Mouse (Mus musculus): Measurements from ENCODE around the gene Armh3.
"Not testable (repeated sequence)": the region's sequence is repeated elsewhere in the genome, so short reads cannot be mapped to it uniquely, and the experiment has no call there.

Gene Armh3

DNA sequence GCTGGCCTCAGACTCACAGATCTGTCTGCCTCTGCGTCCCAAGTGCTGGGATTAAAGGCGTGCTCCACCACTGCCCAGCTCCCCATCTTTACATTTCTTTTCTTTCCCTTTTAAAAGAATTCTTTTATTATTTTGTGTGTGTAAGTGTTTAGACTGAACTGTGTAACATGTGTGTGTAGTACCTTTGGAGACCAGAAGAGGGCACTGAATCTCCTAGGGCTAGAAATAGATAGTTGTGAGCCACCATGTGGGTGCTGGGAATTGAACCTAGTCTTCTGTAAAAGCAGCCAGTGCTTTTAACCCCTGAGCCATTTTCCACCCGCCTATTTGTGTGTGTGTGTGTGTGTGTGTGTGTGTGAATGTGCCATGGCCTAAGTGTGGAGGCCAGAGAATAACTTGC lies 170.6 kb downstream of the Armh3 start:
- in situ Hi-C loops (cut with MboI; ENCODE audit: low sequenced_read_pairs): no loop called here

DNA sequence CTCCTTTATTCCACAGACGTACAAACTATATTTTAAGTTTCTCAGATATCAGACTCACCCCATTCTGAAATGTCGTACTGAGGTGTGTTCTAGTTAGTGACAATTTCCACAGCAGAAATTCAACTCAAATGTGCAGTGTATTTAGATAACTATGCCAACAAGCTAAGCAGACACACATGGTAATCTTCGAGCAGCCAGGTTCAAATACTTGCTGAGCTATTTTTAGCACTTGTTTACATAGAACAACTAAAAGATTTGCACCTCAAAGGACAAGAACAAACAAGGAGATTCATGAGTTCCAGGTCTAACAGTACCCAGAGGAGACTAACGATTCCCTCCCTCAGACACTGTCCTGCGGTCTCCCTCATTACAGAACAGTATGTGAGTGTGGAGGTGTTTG lies 171.2 kb downstream of the Armh3 start:
- in situ Hi-C loops (cut with MboI; ENCODE audit: low sequenced_read_pairs): no loop called here

DNA sequence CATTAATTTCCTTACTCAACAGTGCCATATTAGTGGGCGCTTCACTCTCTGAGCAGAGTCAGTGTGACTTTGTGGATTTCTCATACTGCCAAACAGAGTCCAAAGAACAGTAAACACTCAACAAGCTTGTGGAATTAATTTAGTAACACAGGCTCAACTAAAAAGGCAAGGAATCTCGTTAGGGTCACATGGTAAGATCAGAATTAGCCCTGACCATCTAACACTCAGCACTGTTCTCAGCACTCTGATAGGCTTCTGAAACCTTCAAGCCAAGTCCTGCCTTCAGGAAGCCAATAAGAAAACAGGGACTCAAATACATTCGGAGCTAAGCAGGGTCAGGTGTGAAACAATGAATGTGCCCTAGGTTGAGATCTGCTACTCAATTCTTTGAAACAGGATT lies 172.1 kb downstream of the Armh3 start:
- in situ Hi-C loops (cut with MboI; ENCODE audit: low sequenced_read_pairs): no loop called here

DNA sequence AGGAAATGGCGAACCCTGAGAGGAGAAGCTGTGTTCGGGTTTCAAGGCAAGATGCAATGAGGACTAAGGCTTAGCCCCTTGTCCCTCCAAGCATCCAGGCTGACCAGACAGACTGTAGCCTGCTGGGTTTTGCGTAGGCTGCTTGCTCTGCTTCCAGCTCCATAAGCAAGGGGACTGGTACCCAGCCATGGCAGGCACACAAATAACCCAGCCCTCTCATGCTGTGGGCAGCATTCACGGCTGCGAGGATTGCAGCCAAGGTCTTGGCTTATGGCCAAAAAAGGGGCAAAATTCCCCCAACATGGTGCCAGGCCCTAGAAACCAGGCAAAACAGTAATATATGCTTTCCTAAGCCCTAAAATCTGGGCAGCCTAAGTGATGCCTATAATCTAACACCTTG lies 176.5 kb downstream of the Armh3 start:
- in situ Hi-C loops (cut with MboI; ENCODE audit: low sequenced_read_pairs): no loop called here

DNA sequence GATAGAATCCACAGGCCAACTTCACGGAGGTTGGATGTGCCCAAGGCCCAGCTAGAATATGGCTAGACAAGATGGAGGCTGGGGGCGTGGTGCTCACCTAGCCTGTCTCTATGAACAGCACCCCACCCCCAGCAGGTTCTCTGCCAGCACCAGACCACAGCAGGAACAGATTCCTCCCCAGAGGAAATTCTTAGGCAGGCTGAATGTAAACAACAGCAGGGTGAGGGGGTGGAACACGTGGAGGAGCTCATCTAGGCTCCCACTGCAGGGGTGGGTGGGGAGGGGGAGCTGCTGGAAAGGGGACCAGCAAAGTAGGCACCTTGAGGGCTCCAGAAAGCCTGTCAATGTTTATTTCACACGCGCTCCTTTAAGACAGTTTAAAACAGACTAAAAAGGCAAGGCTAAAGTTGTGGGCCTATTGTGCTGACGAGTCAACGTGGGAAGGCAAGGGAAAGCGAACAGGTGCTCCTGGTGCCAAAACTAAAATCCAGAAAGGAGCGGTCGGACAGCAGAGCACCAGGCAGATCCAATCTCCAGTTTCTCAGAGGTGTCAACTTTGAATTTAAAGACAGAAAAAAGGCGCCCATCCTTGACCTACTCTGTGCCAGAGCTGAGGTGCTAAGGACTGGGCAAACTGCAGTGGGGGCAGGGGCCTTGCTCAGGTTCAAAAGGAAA lies 180.3 kb downstream of the Armh3 start:
- in situ Hi-C loops (cut with MboI; ENCODE audit: low sequenced_read_pairs): loop anchor here (10.0 kb wide), 2 partner anchors 137 to 197 kb away; no protein-coding TSS in a partner anchor

DNA sequence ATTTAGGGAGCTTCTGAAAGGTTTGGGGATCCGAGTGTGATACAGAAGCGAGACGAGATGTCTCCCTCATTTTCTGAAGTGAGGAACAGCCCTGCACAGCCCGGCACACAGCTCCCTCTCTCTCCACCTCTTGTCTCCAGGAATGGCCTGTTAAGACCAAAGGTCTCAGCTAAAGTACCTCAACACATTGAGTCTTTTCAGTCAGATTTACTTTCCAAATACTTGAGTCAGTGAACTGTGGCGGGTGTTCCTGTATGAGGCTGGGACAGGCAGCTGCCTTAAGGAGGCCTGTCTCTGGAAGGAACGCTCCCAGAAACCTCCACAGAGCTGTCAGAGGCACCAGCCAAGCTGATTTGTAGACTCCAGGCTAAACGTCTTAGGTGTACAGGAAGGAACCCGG lies 181.6 kb downstream of the Armh3 start:
- in situ Hi-C loops (cut with MboI; ENCODE audit: low sequenced_read_pairs): loop anchor here (10.0 kb wide), 2 partner anchors 138 to 198 kb away; no protein-coding TSS in a partner anchor

DNA sequence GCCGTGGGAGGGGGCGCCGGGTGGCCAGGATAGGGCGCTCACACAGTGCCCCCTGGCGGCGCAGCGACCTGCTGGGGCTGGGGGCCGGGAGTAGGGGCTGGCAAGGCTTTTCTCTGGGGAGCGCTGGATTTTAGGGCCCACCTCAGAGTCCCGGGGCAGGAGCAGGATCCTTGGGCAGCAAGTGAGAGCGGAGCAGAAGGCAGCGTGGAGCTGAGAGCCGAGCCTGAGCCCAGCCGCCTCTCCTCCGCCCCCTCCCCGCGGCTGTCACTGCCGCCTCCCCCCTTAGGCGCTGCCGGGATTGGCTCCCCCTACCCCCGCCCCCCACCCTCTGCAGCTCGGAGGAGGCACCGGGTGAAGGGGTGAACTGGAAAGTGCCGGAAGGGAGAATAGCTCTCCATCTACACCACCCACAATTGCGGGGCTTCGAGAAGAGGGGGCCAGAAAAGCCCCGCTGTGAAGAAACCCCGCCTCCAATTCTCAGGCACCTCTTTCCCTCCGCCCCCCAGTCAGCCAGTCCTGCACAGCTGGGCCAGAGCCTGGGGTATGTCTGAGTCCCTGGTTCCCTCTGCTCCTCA lies 182.4 kb downstream of the Armh3 start, which contains the start of gene Kcnip2:
Gene Kcnip2, minus strand, starts transcription at position 231 of the 575 bp plus-strand sequence.
- in situ Hi-C loops (cut with MboI; ENCODE audit: low sequenced_read_pairs): loop anchor here (10.0 kb wide), 2 partner anchors 139 to 199 kb away; no protein-coding TSS in a partner anchor

DNA sequence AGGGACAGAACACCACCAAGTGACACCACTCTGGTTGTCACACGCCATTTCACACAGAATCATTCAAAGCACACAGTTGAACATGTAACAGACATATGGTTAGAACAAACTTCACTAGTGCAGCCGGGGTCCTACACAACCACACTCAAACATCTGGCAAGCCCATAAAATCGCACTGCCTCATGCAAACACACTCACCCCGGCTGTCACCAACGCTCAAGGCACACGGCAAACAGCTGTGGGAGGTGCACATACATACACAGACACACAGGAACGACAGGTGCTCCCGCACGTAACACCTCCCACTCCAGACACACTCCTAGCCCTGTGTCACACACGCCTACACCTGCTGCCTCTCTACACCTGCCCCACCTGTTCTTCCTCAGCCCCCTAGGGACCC lies 183.1 kb downstream of the Armh3 start:
- in situ Hi-C loops (cut with MboI; ENCODE audit: low sequenced_read_pairs): loop anchor here (10.0 kb wide), 2 partner anchors 140 to 200 kb away; no protein-coding TSS in a partner anchor

DNA sequence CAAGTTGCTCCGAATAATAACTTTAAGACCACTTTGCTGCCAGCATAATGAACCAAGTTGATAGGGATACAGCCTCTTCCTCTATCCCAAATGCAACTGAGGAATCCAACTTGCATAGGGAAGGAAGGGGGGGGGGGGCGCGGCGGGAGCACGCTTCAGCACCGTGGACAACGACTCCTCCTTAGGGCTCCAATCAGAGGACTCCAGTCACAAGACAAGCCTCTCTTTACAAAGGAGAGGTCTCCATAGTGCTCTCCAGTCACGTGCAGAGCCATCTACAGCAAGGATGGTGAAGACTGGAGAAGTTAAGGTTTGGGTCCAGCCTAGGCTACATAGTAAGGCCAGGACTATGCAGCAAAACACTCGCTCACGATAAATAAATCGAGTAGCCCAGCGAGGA lies 184.5 kb downstream of the Armh3 start:
- in situ Hi-C loops (cut with MboI; ENCODE audit: low sequenced_read_pairs): loop anchor here (10.0 kb wide), 2 partner anchors 141 to 201 kb away; no protein-coding TSS in a partner anchor

DNA sequence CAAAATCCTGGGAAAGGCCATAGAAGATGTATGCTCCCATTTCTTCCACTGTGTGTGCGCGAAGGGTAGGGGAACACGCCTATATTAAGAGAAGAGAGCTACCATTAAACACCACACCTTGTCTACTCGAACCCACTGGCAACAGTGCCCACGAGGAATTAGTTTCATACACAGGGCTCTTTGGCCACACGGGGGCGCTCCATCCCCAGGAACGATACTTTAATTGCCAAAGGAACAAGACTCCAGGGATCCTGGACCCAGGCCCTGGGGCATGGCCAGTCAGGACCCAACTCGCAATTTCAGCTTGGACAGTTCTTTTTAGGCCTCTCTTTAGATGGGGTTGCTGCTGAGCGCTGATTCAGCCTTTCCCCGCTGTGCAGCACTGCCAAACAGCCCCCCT lies 185.0 kb downstream of the Armh3 start:
- in situ Hi-C loops (cut with MboI; ENCODE audit: low sequenced_read_pairs): loop anchor here (10.0 kb wide), 2 partner anchors 142 to 202 kb away; no protein-coding TSS in a partner anchor

DNA sequence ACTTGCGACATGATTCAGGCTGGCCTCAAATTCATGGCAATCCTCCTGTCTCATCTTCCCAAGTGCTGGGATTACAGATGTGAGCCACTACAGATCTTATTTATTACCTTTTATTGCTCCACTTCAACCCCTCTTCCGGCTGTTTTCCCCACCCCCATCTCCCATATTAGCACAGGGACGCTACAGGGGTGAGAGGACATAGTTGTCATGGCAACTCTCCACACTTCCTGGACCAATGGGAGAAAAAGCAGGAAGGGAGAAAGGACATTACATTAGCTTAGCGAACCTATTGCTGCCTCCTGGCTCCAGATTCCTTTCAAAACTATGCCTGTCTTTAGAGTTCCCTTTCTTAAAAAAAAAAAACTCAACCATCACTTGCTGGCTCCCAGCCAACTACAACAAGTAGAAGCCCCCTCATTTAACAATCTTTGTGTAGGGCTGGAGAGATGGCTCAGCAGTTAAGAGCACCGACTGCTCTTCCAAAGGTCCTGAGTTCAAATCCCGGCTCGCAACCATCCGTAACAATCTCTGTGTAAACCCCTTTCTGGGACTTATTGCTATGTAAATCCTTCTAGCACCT lies 185.5 kb downstream of the Armh3 start:
- in situ Hi-C loops (cut with MboI; ENCODE audit: low sequenced_read_pairs): loop anchor here (10.0 kb wide), 2 partner anchors 142 to 202 kb away; no protein-coding TSS in a partner anchor

DNA sequence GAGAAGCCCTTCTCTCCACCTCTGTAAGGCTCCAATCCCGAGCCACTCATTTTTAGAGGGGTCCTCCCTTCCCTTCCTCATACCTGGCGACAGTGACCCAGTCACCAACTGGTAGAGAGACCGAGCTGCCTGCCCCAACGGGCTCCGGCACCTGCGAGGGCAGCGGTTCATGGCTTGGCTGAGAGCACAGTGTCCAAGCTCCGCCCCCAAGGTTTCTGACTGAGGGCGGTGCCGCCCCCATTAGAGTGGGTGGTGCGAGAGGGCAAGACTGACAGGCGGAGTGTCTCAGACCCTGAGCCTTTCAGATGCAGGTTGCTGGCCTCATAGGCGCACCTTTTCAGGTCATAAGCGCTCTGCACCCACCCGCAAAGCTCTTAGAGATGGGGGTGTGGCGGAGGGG lies 186.2 kb downstream of the Armh3 start:
- in situ Hi-C loops (cut with MboI; ENCODE audit: low sequenced_read_pairs): loop anchor here (10.0 kb wide), 2 partner anchors 143 to 203 kb away; no protein-coding TSS in a partner anchor

DNA sequence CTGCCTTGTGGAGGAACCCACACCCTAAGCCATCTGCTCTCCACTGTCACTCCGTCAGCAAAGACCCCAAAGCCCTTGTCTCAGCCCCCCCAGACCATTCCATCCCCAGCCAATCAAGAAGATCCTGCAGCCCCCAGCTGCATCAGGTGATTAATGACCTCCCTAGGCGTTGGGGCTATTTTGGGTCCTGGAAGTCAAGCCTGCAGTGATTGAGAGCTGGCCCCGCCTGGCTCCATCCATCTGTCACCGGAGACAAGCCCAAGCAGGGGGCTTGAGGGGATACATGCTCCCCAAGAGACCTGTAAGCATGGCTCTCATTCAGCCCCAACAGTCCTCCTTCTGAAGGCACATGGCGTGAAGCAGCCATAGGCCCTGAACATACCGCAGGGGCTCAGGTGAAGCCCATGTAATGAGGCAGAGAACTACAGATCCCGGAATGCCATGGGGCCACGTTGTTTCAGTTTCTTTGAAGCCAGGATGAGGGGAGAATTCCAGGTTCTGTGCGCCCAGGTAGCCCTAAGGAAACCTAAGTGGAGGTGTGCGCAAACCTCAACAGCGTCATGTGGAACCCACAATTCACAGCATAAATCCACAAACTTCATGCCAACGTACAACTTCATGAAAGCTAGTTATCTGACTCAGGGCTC lies 187.1 kb downstream of the Armh3 start:
- in situ Hi-C loops (cut with MboI; ENCODE audit: low sequenced_read_pairs): loop anchor here (10.0 kb wide), 2 partner anchors 144 to 204 kb away; no protein-coding TSS in a partner anchor

DNA sequence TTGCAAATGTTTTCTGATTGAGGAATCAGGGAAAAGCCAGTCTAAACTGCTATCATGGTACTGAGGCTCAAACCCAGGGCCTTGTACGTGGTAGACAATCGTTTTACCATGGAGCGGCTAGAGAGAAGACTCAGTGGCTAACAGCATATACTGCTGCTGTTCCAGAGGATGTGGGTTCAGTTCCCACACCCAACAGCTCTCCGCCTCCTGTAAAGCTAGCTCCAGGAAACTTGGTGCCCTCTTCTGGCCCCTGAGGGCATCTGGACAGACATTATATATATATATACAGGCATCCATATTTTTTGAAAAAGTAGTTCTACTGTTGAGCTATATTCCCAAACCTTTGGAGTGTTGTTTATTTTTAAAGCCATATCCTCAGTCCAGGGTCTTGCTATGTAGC lies 190.6 kb downstream of the Armh3 start:
- in situ Hi-C loops (cut with MboI; ENCODE audit: low sequenced_read_pairs): no loop called here

DNA sequence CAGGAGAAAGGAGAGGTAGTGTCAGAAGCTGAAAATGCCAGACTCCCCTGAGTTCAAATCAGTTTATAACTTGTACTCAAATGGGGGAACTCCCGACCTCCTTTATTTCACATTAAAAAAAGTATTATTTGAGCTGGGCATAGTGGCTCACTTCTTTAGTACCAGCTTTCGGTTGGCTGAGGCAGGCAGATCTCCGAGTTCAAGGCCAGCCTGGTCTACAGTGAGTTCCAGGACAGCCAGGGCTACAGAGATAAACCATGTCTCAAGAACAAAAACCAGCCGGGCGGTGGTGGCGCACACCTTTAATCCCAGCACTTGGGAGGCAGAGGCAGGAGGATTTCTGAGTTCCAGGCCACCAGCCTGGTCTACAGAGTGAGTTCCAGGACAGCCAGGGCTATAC lies 192.5 kb downstream of the Armh3 start:
- in situ Hi-C loops (cut with MboI; ENCODE audit: low sequenced_read_pairs): not testable (repeated sequence)

DNA sequence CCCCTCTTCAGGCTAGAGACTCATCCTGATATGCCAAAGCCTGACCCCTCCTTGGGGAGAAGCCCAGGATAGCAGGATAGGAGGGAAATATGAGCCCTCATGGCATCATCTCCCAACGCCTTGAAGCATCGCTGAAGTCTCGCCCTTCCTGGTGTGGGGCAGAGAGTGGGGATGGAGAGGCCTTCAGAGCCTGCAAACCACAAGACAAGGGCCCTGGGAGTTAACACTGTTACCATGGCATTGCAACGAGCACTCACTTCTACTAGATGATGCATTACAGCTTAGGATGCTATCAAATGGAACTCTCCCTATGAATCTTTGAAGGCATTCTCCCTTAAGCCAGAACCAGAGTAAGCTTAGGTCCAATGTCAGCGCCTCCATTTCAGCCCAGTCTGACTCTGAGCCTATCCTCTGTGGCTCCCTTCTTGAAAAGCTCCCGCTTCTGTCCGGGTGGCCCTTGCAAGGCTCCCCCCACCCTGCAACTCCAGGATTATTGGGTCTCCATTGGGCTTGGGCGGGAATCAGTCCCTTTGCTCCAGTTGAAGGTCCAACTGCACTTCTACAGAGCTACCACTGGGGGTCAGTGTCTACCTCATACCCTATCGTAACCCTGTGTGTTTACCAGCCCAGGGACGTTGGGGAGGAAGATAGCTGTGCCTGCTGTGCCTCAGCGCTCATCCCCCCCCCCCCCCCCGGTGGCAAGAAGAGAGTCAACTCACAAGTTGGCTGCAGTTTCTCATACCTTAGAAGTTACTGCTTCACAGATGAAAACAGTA lies 193.5 kb downstream of the Armh3 start:
- in situ Hi-C loops (cut with MboI; ENCODE audit: low sequenced_read_pairs): no loop called here

DNA sequence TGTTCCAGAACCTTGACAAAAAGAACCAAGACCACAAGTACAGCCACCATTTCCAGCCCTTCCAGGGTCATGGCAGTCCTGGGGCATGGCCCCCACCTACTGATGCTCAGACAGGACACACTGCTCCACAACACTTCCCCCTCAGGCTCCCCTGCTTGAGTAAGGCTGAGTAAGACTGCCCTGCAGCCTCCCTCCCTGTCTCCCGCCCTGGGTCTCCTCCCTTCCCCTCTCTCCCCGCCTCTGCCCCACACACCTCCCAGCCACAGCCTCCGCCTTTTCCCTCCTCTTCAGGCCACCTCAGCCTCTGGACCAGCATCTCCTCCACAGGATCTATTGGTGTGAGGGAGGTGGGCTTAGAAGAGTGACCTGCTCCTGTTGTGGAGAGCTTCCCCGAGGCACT lies 194.9 kb downstream of the Armh3 start:
- in situ Hi-C loops (cut with MboI; ENCODE audit: low sequenced_read_pairs): no loop called here

DNA sequence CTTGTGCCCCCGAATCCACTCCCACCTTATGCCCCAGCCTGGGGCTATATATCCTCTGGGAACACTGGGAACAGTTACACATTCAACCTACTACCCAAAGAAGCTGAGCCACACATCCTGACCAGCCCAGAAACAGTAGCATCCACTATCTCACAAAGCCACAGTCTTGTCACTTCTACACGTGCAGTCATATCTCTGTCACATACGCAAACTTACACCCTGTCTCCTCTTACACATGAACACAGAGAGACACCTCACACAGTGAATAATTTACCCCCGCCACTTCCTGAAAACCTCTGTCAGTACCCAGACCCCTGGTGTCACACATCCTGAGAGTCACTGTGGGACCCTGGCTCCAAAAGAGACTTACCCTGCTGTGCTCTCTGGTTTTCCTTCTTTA lies 195.6 kb downstream of the Armh3 start:
- in situ Hi-C loops (cut with MboI; ENCODE audit: low sequenced_read_pairs): no loop called here

DNA sequence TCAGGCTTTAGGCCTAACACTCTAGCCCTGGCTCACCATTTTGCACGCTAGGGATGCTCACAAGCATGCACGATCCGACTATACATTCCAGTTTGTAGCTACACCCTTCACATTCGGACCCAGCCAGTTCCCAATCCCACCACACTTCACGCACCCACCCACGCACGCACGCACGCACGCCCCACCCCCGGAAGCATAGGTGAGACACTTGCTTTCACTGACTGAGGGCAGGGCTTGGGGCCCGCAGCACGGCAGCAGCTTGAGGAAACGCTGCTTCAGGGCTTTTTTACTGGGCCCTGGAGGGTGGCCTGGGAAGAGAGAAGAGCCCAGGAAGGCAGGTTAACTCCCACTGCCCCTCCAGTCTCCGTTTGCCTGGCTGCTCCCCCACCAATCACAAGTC lies 201.4 kb downstream of the Armh3 start:
- in situ Hi-C loops (cut with MboI; ENCODE audit: low sequenced_read_pairs): no loop called here

DNA sequence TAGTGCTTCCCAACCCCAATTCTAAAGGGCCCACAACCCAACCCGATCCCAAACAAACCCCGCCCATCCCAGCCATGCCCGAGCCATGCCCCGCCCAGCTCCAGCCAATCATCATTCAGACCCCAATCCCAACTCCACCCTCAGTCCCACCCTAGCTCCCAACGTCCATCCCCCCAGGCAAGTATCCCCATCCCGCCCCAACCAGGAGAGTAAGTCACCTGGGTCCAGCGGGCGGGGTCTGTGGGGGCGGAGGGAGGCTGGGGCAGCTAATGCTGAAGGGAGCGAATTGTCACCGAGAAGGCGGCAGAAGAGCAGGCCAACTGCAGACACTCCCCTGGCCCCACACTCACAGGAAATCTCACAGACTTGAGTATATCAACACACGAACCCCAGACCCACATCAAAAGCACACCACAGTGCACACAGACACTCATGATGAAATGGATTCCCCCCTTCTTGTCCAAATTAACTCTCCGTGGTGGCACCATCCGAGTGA lies 202.2 kb downstream of the Armh3 start:
- in situ Hi-C loops (cut with MboI; ENCODE audit: low sequenced_read_pairs): no loop called here

Data from CH12F3 (cell line).